Mouse (Mus musculus): ENCODE measurements around the gene Cttnbp2. TPM values are rescaled to one million over a fixed set of nuclear protein-coding genes. Genes with fewer than 3 reads are reported as not detected.
A peak's percentile ranks its signal among the peaks of the same experiment; 100 is the strongest.

Gene Cttnbp2
- polyA plus RNA-seq, 1 experiment from 2014 or later, result 0.74 TPM

GRCm38 (mm10) chr6:18466227-18466626 lies 48.4 kb downstream of the Cttnbp2 start:
- no peak for ATAC-seq (ENCODE audit: insufficient read depth)
- H3K9ac ChIP-seq, result no peak overlapping the region
- H3K4me3 ChIP-seq (replicated peaks), result no peak overlapping the region
- H3K4me2 ChIP-seq, result no peak overlapping the region
- H3K27ac ChIP-seq (replicated peaks), result no peak overlapping the region
- 61% methylated on average over 7 of the region's 7 CpGs for WGBS (ENCODE audit: insufficient replicate concordance)
- no peaks in the 10 kb centered on the region for H3K36me3 ChIP-seq (replicated peaks)
- H3K9me3 ChIP-seq (replicated peaks), result no peaks in the 10 kb centered on the region
- H3K27me3 ChIP-seq, result no peaks in the 10 kb centered on the region
- no peaks in the 10 kb centered on the region for H3K4me1 ChIP-seq (replicated peaks)

DNA sequence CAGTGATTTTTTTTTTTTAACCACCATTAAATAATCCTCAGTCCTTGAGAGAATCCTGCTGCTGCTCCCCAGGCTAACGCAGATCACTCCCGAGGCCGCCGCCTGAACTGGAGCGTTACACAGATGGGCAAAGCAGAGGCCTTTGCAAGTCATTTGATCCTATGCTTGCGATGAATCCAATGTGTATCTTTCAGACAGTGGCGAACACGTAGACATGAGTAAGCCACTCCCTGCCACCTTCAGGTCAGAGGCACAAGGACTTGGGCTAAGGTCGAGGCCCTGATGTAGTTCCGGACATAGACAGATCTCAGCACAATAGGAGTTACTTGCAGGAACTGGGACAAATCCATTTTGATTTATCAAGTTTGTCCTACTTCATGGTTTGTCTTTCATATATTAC lies 49.0 kb downstream of the Cttnbp2 start:
- Histone ChIP-seq H3K4me1 (replicated peaks) (no peaks in the 10 kb centered on the region), H3K4me3 (replicated peaks) (no peak overlapping the region), H3K9me3 (replicated peaks) (no peaks in the 10 kb centered on the region), H3K27ac (replicated peaks) (no peak overlapping the region), H3K36me3 (replicated peaks) (no peaks in the 10 kb centered on the region), H3K9ac (no peak overlapping the region), H3K4me2 (no peak overlapping the region), H3K27me3 (no peaks in the 10 kb centered on the region)
- ATAC-seq (ENCODE audit: insufficient read depth), result no peak
- 80% methylated on average over 10 of the region's 10 CpGs for WGBS (ENCODE audit: insufficient replicate concordance)

DNA sequence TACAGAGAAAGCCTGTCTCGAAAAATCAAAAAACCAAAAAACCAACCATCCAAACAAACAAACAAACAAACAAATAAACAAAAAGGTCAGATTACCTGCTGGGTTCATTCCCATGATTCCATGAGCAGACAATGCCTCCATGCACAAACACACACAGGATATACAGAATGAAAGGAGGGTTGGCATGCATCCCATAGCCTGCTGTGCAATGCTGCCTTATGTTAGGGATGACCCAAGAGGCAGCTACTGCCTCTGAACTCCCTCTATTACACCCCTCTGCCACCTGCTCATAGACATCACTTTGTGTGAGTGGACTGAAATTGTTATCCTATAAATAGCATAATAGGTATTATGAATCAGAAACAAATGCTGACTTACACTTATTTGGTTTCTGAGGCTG lies 55.0 kb downstream of the Cttnbp2 start:
- Histone ChIP-seq H3K4me3 (replicated peaks) (no peak overlapping the region), H3K36me3 (replicated peaks) (no peaks in the 10 kb centered on the region), H3K9me3 (replicated peaks) (no peaks in the 10 kb centered on the region), H3K27ac (replicated peaks) (no peak overlapping the region), H3K4me2 (no peak overlapping the region), H3K9ac (no peak overlapping the region), H3K27me3 (no peaks in the 10 kb centered on the region), H3K4me1 (replicated peaks) (no peaks in the 10 kb centered on the region)
- 28% methylated on average over 1 of the region's 1 CpGs for WGBS (ENCODE audit: insufficient replicate concordance)
- no peak for ATAC-seq (ENCODE audit: insufficient read depth)

- 56% methylated on average over 5 of the region's 5 CpGs for WGBS (ENCODE audit: insufficient replicate concordance)
- H3K9ac ChIP-seq, result no peak overlapping the region
- H3K27me3 ChIP-seq, result no peaks in the 10 kb centered on the region
- no peaks in the 10 kb centered on the region for H3K9me3 ChIP-seq (replicated peaks)
- H3K4me3 ChIP-seq (replicated peaks), result no peak overlapping the region
- no peak for ATAC-seq (ENCODE audit: insufficient read depth)
- no peak overlapping the region for H3K4me2 ChIP-seq
- no peak overlapping the region for H3K27ac ChIP-seq (replicated peaks)
- H3K4me1 ChIP-seq (replicated peaks), result no peaks in the 10 kb centered on the region
- no peaks in the 10 kb centered on the region for H3K36me3 ChIP-seq (replicated peaks)
Observed at GRCm38 (mm10) chr6:18450551-18451193, 64.0 kb downstream of the Cttnbp2 start.

DNA sequence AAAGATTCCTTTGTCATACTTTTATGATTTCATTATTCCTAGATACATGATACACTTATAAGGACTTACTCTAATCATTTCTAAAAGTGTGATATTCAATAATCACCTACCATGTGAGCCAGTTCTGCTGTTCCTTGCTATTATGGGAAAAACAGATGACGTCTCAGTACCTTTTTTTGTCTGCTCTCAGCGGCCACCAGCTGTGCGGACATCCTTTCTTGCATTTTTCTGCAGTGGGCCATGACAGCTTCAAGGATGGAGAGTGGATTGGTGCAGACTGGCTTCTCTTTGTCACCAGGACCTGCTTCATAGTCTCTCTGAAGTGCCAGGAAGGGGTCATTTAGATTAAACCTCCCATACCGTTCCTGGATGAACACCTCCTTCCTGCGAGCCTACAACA lies 66.6 kb downstream of the Cttnbp2 start:
- H3K9me3 ChIP-seq (replicated peaks), result no peaks in the 10 kb centered on the region
- H3K4me3 ChIP-seq (replicated peaks), result no peak overlapping the region
- 67% methylated on average over 5 of the region's 5 CpGs for WGBS (ENCODE audit: insufficient replicate concordance)
- no peaks in the 10 kb centered on the region for H3K36me3 ChIP-seq (replicated peaks)
- H3K4me2 ChIP-seq, result no peak overlapping the region
- ATAC-seq (ENCODE audit: insufficient read depth), result no peak
- H3K4me1 ChIP-seq (replicated peaks), result no peaks in the 10 kb centered on the region
- no peaks in the 10 kb centered on the region for H3K27me3 ChIP-seq
- H3K27ac ChIP-seq (replicated peaks), result no peak overlapping the region
- no peak overlapping the region for H3K9ac ChIP-seq

DNA sequence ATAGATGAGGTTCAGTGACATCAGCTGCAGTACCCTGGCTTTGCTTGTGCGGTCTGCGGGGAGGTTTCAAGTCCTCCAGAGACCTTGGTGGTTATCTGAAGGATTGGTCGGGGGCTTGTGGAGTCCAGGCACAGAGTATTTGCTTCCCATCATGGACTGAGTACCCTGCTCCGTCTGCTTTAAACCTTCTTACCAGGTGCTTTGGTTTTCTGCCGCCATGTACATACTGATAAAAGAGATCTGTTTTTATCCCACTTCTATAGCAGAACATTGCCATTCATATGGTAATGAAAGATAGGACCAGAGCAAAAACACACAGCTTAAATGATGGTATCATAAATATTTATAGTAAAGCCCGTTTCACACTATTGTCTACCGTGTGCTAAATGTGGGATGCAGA lies 67.7 kb downstream of the Cttnbp2 start:
- WGBS (ENCODE audit: insufficient replicate concordance), result 58% methylated on average over 7 of the region's 7 CpGs

GRCm38 (mm10) chr6:18446359-18446758 lies 68.3 kb downstream of the Cttnbp2 start:
- H3K4me2 ChIP-seq, result no peak overlapping the region
- no peak for ATAC-seq (ENCODE audit: insufficient read depth)
- no peak overlapping the region for H3K4me3 ChIP-seq (replicated peaks)
- peaks cover 12% of the 10 kb centered on the region for H3K4me1 ChIP-seq (replicated peaks)
- H3K27ac ChIP-seq (replicated peaks), result no peak overlapping the region
- H3K9ac ChIP-seq, result no peak overlapping the region
- WGBS (ENCODE audit: insufficient replicate concordance), result 68% methylated on average over 3 of the region's 3 CpGs
- no peaks in the 10 kb centered on the region for H3K9me3 ChIP-seq (replicated peaks)
- no peaks in the 10 kb centered on the region for H3K27me3 ChIP-seq
- no peaks in the 10 kb centered on the region for H3K36me3 ChIP-seq (replicated peaks)

More for the DNA sequence above, 67.7 kb downstream of the Cttnbp2 start:
- Histone ChIP-seq H3K27ac (replicated peaks) (no peak overlapping the region), H3K36me3 (replicated peaks) (no peaks in the 10 kb centered on the region), H3K9me3 (replicated peaks) (no peaks in the 10 kb centered on the region), H3K4me3 (replicated peaks) (no peak overlapping the region), H3K4me2 (no peak overlapping the region), H3K9ac (no peak overlapping the region), H3K4me1 (replicated peaks) (peaks cover 9% of the 10 kb centered on the region), H3K27me3 (no peaks in the 10 kb centered on the region)
- ATAC-seq (ENCODE audit: insufficient read depth), result no peak

DNA sequence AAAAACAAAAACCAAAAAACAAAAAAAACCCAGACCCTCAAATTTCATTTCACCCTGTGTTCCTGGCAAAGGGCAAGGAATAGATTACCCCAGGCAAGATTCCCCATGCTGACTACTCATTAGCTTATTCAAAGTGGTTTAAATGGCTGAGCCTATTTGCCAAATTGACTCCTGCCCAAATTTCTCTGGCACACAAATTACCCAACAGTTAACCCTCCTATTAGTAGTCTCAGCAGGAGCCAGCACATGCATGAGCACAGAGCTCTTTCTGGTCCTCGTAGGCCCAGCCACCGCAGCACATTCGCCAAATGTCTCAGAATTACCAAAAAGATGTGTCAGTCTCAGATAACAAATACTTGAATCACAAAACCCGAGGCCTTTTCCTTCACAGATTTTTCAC lies 68.9 kb downstream of the Cttnbp2 start:
- no peak overlapping the region for H3K27ac ChIP-seq (replicated peaks)
- H3K9me3 ChIP-seq (replicated peaks), result no peaks in the 10 kb centered on the region
- no peak overlapping the region for H3K9ac ChIP-seq
- no peaks in the 10 kb centered on the region for H3K27me3 ChIP-seq
- no peaks in the 10 kb centered on the region for H3K36me3 ChIP-seq (replicated peaks)
- peaks cover 18% of the 10 kb centered on the region for H3K4me1 ChIP-seq (replicated peaks)
- no peak overlapping the region for H3K4me3 ChIP-seq (replicated peaks)
- WGBS (ENCODE audit: insufficient replicate concordance), result 49% methylated on average over 4 of the region's 4 CpGs
- ATAC-seq (ENCODE audit: insufficient read depth), result no peak
- no peak overlapping the region for H3K4me2 ChIP-seq

DNA sequence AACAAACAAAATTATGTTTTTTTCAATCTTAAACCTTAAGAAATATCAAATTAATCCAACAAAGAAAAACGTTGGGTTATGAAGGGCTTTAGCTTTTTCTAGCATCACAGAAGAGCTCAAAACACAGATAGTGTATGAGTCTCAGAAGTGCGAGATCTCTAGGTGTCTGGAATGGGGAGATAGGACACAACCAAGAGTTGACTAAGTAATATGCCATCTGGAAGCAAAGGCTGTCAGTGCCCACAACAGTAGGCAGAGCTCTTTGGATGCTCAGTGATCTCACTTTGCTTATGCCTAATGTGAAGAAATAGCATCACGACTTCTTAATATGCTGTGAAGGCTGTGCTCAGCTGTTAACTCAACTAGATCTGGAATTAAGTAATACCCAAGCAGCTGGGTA lies 72.3 kb downstream of the Cttnbp2 start:
- Histone ChIP-seq H3K27ac (replicated peaks) (peak overlapping the region; percentile 71), H3K9me3 (replicated peaks) (no peaks in the 10 kb centered on the region), H3K27me3 (no peaks in the 10 kb centered on the region), H3K9ac (no peak overlapping the region), H3K4me2 (no peak overlapping the region), H3K4me1 (replicated peaks) (peaks cover 24% of the 10 kb centered on the region), H3K4me3 (replicated peaks) (no peak overlapping the region), H3K36me3 (replicated peaks) (no peaks in the 10 kb centered on the region)
- WGBS (ENCODE audit: insufficient replicate concordance), result 46% methylated on average over 3 of the region's 3 CpGs
- peak; percentile 88 for ATAC-seq (ENCODE audit: insufficient read depth)

DNA sequence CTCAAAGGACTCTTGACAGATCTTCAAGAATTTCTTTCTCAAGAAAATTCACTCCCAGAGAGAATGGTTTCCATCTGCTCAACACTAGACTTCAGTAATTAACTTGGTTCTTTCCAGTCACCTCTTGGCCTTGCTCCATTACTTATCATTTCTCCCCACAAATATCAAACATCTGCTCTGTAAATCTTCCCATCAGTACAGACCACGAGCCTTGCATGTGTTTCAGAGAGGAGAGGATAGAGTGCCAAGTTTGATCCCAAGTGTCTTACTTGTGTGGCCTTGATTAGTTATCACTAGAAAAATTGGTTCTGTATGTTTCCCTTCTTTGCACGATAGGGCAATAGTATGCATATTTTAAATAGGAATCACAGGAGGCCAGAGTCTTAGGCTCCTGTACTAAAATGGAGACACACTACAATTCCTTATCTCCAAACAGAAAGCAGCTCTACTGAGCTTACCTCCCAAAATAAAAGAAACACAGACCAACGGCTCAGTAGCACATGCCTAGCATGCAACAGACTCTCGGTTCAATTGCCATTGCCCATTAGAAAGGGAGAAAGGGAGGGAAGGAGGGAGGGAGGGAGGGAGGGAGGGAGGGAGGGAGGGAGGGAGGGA lies 73.6 kb downstream of the Cttnbp2 start:
- no peak overlapping the region for H3K4me2 ChIP-seq
- ATAC-seq (ENCODE audit: insufficient read depth), result peak; percentile 55
- H3K9ac ChIP-seq, result no peak overlapping the region
- H3K27ac ChIP-seq (replicated peaks), result no peak overlapping the region
- H3K36me3 ChIP-seq (replicated peaks), result no peaks in the 10 kb centered on the region
- 30% methylated on average over 4 of the region's 4 CpGs for WGBS (ENCODE audit: insufficient replicate concordance)
- H3K9me3 ChIP-seq (replicated peaks), result no peaks in the 10 kb centered on the region
- no peaks in the 10 kb centered on the region for H3K27me3 ChIP-seq
- H3K4me3 ChIP-seq (replicated peaks), result no peak overlapping the region
- peaks cover 33% of the 10 kb centered on the region for H3K4me1 ChIP-seq (replicated peaks)

- H3K9me3 ChIP-seq (replicated peaks), result no peaks in the 10 kb centered on the region
- no peak for ATAC-seq (ENCODE audit: insufficient read depth)
- peak overlapping the region; percentile 65 for H3K27ac ChIP-seq (replicated peaks)
- H3K9ac ChIP-seq, result peak overlapping the region; percentile 37; the same call in 1 of the 2 replicates
- WGBS (ENCODE audit: insufficient replicate concordance), result 43% methylated on average over 4 of the region's 4 CpGs
- no peaks in the 10 kb centered on the region for H3K27me3 ChIP-seq
- no peaks in the 10 kb centered on the region for H3K36me3 ChIP-seq (replicated peaks)
- H3K4me2 ChIP-seq, result peak overlapping the region; percentile 76
- peaks cover 50% of the 10 kb centered on the region for H3K4me1 ChIP-seq (replicated peaks)
- H3K4me3 ChIP-seq (replicated peaks), result peak overlapping the region; percentile 56
Observed at GRCm38 (mm10) chr6:18436127-18436812, 78.4 kb downstream of the Cttnbp2 start.
